Mouse (Mus musculus) kidney, postnatal 14 days (tissue): Measurements from ENCODE around the gene Snrnp48.
A peak's percentile ranks its signal among the peaks of the same experiment; 100 is the strongest.

ENCODE experiments used
- DNase-seq: peaks from one replicate; pipeline ENCODE4 v3.0.0; 2022; ENCODE audit warnings: mixed read lengths

The Snrnp48 gene

DNA sequence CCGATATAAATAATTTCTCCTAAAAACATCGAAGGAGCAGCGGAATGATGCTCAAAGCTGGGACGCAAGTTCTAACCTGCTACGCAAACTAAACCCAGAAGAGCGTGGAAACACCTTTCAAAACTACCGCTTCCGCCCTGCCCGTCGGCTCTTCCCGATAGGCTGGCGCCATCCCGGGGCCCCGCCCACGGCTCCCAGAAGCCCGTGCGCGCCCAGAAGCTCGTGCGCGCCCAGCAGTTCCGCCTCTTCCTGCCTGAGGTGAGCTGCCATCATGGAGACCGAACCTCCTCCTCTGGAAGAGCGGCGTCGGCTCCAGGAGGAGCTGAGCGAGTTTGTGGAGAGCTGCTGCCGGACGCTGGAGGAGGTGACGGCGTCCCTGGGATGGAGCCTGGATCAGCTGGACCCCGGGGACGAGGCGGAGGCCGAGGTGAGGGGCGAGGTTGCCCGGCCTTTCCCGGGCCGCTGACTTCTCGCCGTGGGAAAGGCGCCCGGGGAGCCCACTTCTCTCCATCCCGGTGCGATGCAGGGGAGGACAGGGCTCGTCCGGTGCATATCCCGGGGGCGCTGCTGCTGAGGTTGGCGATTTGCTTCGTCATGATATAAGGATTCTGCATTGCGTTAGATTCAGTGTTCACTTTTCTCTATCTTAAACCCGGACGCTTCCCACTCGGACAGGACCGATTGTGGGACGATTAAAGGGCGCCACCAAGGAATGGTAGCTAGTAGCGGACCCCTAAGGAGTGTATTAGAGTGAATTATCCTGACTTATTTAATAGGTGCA is at the start of gene Snrnp48:
TSS of gene Snrnp48 (plus strand) at position 237 of the 781 bp plus-strand sequence.
- peak; percentile 94 for DNase-seq

- no peak for DNase-seq
Measured at GRCm38 (mm10) chr13:38155523-38155922, 49.2 kb upstream of the Snrnp48 start.

- DNase-seq, result no peak
Measured at GRCm38 (mm10) chr13:38157635-38158034, 47.1 kb upstream of the Snrnp48 start.

DNA sequence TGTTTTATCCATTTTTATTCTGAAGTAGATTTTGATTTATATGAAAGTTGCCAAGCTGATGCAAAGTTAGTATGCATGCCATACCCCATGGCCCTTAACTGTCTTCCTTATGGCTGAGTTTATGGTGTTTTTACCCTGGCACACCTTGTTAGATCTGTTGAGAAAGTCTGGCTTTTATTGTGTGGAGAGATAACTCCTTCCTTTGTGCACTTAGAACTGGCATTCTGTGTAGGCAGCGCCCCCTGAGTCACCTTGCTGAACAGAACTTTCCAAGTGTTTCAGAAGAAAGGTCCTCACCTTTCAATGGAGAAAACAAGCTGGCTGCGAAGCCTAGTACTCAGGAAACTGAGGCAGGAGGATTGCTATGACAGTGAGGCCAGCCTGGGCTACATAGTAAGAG is 42.7 kb upstream of the Snrnp48 start:
- DNase-seq, result no peak

DNA sequence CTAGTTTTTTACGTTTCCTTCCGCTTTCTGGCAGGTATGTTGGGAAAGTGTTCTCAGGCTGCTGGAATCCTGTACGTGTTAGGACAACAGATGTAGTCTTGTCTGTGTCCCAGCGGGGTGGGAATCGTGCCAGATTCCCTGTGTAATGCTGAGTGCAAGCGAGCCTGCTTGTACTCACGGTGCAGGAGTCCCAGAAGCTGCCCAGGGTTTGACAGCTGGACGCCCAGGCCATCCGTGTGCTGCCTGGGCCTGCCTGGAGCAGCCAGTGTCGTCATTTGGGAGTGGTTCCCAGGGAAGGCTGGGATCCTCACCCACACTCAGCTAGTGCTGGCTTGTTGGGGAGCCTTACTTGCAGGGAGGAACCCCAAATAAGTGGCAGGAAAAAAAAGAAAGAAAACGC is 42.1 kb upstream of the Snrnp48 start:
- DNase-seq, result peak; percentile 24

GRCm38 (mm10) chr13:38164932-38165331 is 39.8 kb upstream of the Snrnp48 start:
- DNase-seq, result no peak

- no peak for DNase-seq
Measured at GRCm38 (mm10) chr13:38167056-38167455, 37.7 kb upstream of the Snrnp48 start.

- peak; percentile 32 for DNase-seq
Measured at GRCm38 (mm10) chr13:38170707-38171144, 34.0 kb upstream of the Snrnp48 start.

DNA sequence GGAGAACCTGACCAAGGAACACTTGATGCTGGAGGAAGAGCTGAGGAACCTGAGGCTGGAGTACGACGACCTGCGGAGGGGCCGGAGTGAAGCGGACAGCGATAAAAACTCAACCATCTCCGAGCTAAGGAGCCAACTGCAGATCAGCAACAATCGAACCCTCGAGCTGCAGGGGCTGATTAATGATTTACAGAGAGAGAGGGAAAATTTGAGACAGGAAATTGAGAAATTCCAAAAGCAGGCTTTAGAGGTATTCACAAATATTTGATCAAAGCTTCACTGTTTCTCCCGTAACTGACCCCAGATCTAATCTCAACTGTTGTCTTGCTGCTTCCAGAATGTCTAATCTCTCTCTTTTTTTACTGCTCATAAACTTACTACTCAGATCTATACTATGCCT is 11.3 kb upstream of the Snrnp48 start:
- no peak for DNase-seq

- DNase-seq, result no peak
Measured at GRCm38 (mm10) chr13:38201413-38201812, 3.3 kb upstream of the Snrnp48 start.

GRCm38 (mm10) chr13:38204171-38204570 is 567 bp upstream of the Snrnp48 start:
- no peak for DNase-seq

GRCm38 (mm10) chr13:38211122-38211521 is 6.4 kb downstream of the Snrnp48 start:
- DNase-seq, result no peak

GRCm38 (mm10) chr13:38218686-38219085 is 13.9 kb downstream of the Snrnp48 start:
- DNase-seq, result no peak

GRCm38 (mm10) chr13:38220331-38220730 is 15.6 kb downstream of the Snrnp48 start:
- no peak for DNase-seq

- no peak for DNase-seq
Measured at GRCm38 (mm10) chr13:38230177-38230821, 25.6 kb downstream of the Snrnp48 start.

DNA sequence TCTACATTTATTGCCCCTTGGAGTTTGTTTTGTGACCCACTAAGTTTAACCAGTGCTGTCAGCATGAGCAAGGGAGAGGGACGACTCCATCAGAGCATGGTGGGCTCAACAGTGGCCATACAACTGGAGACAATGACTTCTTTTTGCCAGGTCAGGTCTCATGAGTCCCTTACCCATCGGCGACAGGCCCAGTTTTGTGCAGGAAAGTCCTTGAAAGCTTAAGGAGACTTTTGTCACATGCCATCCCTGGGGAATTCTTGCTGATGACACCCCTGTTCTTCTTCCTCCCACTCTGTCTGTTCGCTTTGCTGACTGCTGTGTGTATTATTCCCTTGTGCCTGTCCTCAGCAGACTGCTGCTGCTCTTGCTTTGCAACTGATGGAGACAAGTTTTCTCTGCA is 27.7 kb downstream of the Snrnp48 start:
- no peak for DNase-seq

GRCm38 (mm10) chr13:38232856-38233625 is 28.3 kb downstream of the Snrnp48 start:
- DNase-seq, result no peak

DNA sequence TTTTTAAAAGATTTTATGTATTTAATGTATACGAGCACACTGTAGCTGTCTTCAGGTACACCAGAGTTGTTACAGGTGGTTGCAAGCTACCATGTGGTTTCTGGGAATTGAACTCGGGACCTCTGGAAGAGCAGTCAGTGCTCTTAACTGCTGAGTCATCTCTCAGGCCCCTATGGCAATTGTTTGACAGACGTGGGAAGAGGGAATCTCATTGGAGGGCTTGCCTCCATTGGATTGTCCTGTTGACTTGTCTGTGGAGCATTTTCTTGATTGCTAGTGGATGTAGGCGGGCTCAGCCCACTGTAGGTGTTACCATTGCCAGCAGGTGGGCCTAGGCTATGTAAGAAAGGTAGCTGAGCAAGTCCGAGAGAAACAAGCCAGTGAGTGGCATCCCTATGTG is 29.9 kb downstream of the Snrnp48 start:
- DNase-seq, result no peak

DNA sequence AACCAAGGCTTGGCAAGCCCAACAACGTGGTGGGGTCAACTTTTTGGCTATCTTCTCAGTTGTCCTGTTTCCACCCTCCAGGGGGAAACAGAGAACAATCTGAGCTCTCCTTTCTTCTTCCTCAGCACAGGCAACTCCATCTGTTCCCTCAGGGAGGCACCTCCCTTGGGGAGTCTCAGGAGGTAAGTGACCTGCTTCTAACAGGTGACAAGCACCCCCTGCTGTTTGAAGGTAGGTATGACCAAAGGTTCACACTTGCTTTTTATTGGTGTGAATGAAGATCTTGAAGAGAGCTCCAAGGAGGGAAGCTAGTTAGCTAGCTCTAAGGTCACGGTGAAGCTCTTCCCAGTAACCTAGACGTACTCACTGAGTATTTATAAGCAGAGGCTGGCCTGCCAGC is 30.6 kb downstream of the Snrnp48 start:
- DNase-seq, result no peak

DNA sequence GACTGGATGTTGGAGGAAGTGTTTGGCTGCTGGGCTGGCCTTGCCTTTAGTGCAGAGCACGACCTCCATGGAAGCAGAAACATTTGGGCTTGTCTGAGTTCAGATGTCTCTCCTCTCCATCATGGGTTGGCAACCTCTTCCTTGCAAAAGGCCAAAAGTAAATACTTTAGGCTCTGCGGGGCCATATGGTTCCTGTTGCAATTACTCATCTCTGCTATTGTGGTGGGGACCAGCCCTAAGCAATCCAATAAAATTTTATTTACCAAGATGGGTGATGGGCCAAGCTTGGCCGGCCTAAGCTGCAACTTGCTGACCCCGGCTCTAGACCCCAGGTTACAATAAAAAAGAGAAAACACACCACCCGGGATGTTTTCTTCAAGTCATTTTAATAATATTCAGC is 43.4 kb downstream of the Snrnp48 start:
- DNase-seq, result peak; percentile 49

- DNase-seq, result no peak
Measured at GRCm38 (mm10) chr13:38251226-38251625, 46.5 kb downstream of the Snrnp48 start.

GRCm38 (mm10) chr13:38253696-38254095 is 49.0 kb downstream of the Snrnp48 start:
- DNase-seq, result peak; percentile 46

DNA sequence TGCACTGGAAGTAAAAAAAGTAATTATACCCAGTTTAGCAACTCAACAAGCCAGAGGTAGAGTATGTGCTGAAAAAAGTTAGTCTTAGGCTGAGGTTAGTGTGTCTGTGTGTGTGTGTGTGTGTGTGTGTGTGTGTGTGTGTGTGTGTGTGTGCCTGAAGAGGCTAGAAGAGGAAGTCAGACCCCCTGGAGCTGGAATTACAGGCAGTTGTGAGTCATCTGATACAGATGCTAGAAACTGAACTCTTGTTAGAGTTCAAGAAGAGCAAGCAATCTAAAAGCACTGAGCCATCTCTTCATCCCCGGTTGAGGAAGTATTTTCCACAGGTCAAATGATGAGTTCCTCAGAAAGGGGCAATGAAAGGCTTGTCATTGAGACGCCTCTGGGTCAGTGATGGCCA is 54.2 kb downstream of the Snrnp48 start:
- DNase-seq, result no peak
